Mouse (Mus musculus) monocyte, adult 2 months (primary cell): ENCODE measurements around the gene Prune2.
"Not testable (repeated sequence)": the region's sequence is repeated elsewhere in the genome, so short reads cannot be mapped to it uniquely, and the experiment has no call there.

ENCODE experiments used
- DNase-seq, 2 experiments: peaks; one replicate each; pipeline ENCODE4 v3.0.0; 2022; ENCODE audit warnings: low spot score in 2 of 2, low read depth in 1 of 2

The Prune2 gene

GRCm38 (mm10) chr19:17174501-17174900 lies 218.6 kb downstream of the Prune2 start:
- DNase-seq = not testable (repeated sequence)

- DNase-seq = no peak
Measured at GRCm38 (mm10) chr19:17180506-17180905, 224.6 kb downstream of the Prune2 start.

GRCm38 (mm10) chr19:17194730-17195129 lies 238.8 kb downstream of the Prune2 start:
- DNase-seq = no peak

- no peak for DNase-seq
Measured at GRCm38 (mm10) chr19:17199059-17199458, 243.1 kb downstream of the Prune2 start.

GRCm38 (mm10) chr19:17207141-17207540 lies 251.2 kb downstream of the Prune2 start:
- no peak for DNase-seq

GRCm38 (mm10) chr19:17210541-17210940 lies 254.6 kb downstream of the Prune2 start:
- no peak for DNase-seq

- no peak for DNase-seq
Measured at GRCm38 (mm10) chr19:17214896-17215520, 259.1 kb downstream of the Prune2 start.

GRCm38 (mm10) chr19:17218195-17218594 lies 262.3 kb downstream of the Prune2 start:
- no peak for DNase-seq

- peak in 1 of 2 experiments; percentile 4 for DNase-seq
Measured at GRCm38 (mm10) chr19:17223801-17224200, 267.9 kb downstream of the Prune2 start.

GRCm38 (mm10) chr19:17225570-17226083 lies 269.7 kb downstream of the Prune2 start:
- no peak for DNase-seq

- no peak for DNase-seq
Measured at GRCm38 (mm10) chr19:17226096-17226495, 270.2 kb downstream of the Prune2 start.

- no peak for DNase-seq
Measured at GRCm38 (mm10) chr19:17230013-17230412, 274.1 kb downstream of the Prune2 start.

GRCm38 (mm10) chr19:17238471-17238870 lies 282.6 kb downstream of the Prune2 start:
- DNase-seq = no peak

GRCm38 (mm10) chr19:17240170-17241077 lies 284.5 kb downstream of the Prune2 start:
- DNase-seq = no peak

- no peak for DNase-seq
Measured at GRCm38 (mm10) chr19:17241206-17241605, 285.3 kb downstream of the Prune2 start.

- DNase-seq = no peak
Measured at GRCm38 (mm10) chr19:17242962-17243361, 287.0 kb downstream of the Prune2 start.

GRCm38 (mm10) chr19:17244544-17244943 lies 288.6 kb downstream of the Prune2 start:
- DNase-seq = no peak

- no peak for DNase-seq
Measured at GRCm38 (mm10) chr19:17247352-17247925, 291.5 kb downstream of the Prune2 start.

- no peak for DNase-seq
Measured at GRCm38 (mm10) chr19:17249691-17250090, 293.8 kb downstream of the Prune2 start.

- DNase-seq = no peak
Measured at GRCm38 (mm10) chr19:17250801-17251200, 294.9 kb downstream of the Prune2 start.

GRCm38 (mm10) chr19:17251453-17251852 lies 295.5 kb downstream of the Prune2 start:
- DNase-seq = no peak

GRCm38 (mm10) chr19:17252845-17253244 lies 296.9 kb downstream of the Prune2 start:
- no peak for DNase-seq
